Comparison of ENCODE assay signal across 19 mouse cellular contexts in the genomic region with DNA sequence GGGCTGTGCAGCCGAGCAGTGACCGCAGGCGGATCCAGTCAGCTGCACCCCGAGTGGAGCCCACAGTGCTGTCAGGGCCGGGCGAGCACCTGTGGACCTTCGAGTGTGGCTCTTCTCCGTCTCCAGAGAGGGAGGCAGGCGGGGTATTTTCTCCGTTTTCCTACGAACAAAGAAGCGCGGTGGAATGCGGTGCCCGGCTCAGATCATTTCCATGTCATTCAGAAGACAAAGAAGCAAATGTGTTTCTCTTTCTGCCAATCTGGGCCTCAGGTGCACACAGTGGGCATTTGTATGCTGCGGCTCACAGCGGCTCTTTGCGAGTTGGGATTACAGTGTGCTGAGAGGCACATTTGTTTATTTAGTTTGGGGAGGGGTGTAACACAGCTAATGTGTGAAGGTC.
DNase-seq lines count a peak whose midpoint lies in the region; ATAC-seq lines count a peak whose summit lies in the region.
"Had no signal": no experiment of that assay in that cellular context is flagged by ENCODE, and none has a peak within 500 bp of the region (broad histone marks: within the 10 kb centered on the region; RNA-seq: fewer than 3 reads in every experiment).

No protein-coding gene starts in this region.

- H3K27ac ChIP-seq in hindbrain, embryonic 13.5 days, result peak overlapping the region; percentile 50
- H3K27ac ChIP-seq in neural tube, embryonic 15.5 days (replicated peaks), result peak overlapping the region; percentile 18; the same call in 1 of the 2 replicates
- H3K27ac ChIP-seq in forebrain, embryonic 11.5 days (ENCODE audit: low read depth, low read length), result no peak overlapping the region
- H3K27ac ChIP-seq: embryonic facial prominence, embryonic 13.5 days; limb, embryonic 13.5 days; liver, embryonic 15.5 days; stomach, postnatal 0 days had no signal

- no peak overlapping the region for H3K9ac ChIP-seq in hindbrain, embryonic 13.5 days
- H3K9ac ChIP-seq in neural tube, embryonic 15.5 days (replicated peaks), result no peak overlapping the region
- no peak overlapping the region for H3K9ac ChIP-seq in forebrain, embryonic 11.5 days (ENCODE audit: low read length)
- H3K9ac ChIP-seq: embryonic facial prominence, embryonic 13.5 days; limb, embryonic 13.5 days; liver, embryonic 15.5 days had no signal

- WGBS in hindbrain, embryonic 13.5 days, result 33% methylated on average over 18 of the region's 18 CpGs
- 44% methylated on average over 18 of the region's 18 CpGs for WGBS in neural tube, embryonic 15.5 days
- 55% methylated on average over 18 of the region's 18 CpGs for WGBS in forebrain, embryonic 11.5 days

- no peaks in the 10 kb centered on the region for H3K4me1 ChIP-seq in megakaryocyte, embryonic 14.5 days
- H3K4me1 ChIP-seq in hindbrain, embryonic 13.5 days (replicated peaks), result peaks cover 11% of the 10 kb centered on the region
- H3K4me1 ChIP-seq in neural tube, embryonic 15.5 days, result peaks cover 8% of the 10 kb centered on the region
- no peaks in the 10 kb centered on the region for H3K4me1 ChIP-seq in forebrain, embryonic 11.5 days (replicated peaks; ENCODE audit: control insufficient read depth, insufficient read depth, low read length)
- H3K4me1 ChIP-seq: embryonic facial prominence, embryonic 13.5 days; limb, embryonic 13.5 days; liver, embryonic 15.5 days had no signal

- no peak overlapping the region for H3K4me2 ChIP-seq in hindbrain, embryonic 13.5 days
- no peak overlapping the region for H3K4me2 ChIP-seq in neural tube, embryonic 15.5 days
- no peak overlapping the region for H3K4me2 ChIP-seq in forebrain, embryonic 11.5 days (ENCODE audit: low read depth, low read length, severe bottlenecking)
- H3K4me2 ChIP-seq: embryonic facial prominence, embryonic 13.5 days; limb, embryonic 13.5 days; liver, embryonic 15.5 days had no signal

- peaks cover 96% of the 10 kb centered on the region for H3K9me3 ChIP-seq in megakaryocyte, embryonic 14.5 days
- H3K9me3 ChIP-seq in hindbrain, embryonic 13.5 days, result no peaks in the 10 kb centered on the region
- no peaks in the 10 kb centered on the region for H3K9me3 ChIP-seq in neural tube, embryonic 15.5 days (replicated peaks)
- H3K9me3 ChIP-seq in forebrain, embryonic 11.5 days (ENCODE audit: control insufficient read depth, low read length), result no peaks in the 10 kb centered on the region
- H3K9me3 ChIP-seq: embryonic facial prominence, embryonic 13.5 days; limb, embryonic 13.5 days had no signal

- ATAC-seq in megakaryocyte, adult 5-6 weeks (ENCODE audit: poor library complexity, severe bottlenecking), result no peak
- ATAC-seq in hindbrain, embryonic 13.5 days (ENCODE audit: low FRiP score), result no peak
- ATAC-seq in neural tube, embryonic 15.5 days (ENCODE audit: low FRiP score), result no peak
- ATAC-seq in forebrain, embryonic 11.5 days (replicated peaks; ENCODE audit: low FRiP score), result no peak

- peak; percentile 51 for DNase-seq in ZHBTc4 (ENCODE audit: low read depth, low spot score)
- DNase-seq in gastrocnemius, adult 18-20 months (ENCODE audit: low spot score), result no peak
- no peak for DNase-seq in forebrain, embryonic 11.5 days (ENCODE audit: low spot score)
- DNase-seq: B cell, adult 2 months; cerebellum, postnatal 10 days; gastrocnemius, postnatal 10 days; heart, adult 18-20 months; kidney, adult 8-10 months; kidney, postnatal 36 days; layer of hippocampus, adult 9-11 months; lung, postnatal 14 days had no signal

- H3K4me3 ChIP-seq in megakaryocyte, embryonic 14.5 days (replicated peaks), result peak overlapping the region; percentile 30
- no peak overlapping the region for H3K4me3 ChIP-seq in hindbrain, embryonic 13.5 days
- no peak overlapping the region for H3K4me3 ChIP-seq in neural tube, embryonic 15.5 days (replicated peaks)
- H3K4me3 ChIP-seq in forebrain, embryonic 11.5 days (ENCODE audit: low read depth, low read length), result no peak overlapping the region
- H3K4me3 ChIP-seq: embryonic facial prominence, embryonic 13.5 days; limb, embryonic 13.5 days; liver, embryonic 15.5 days had no signal

- no peaks in the 10 kb centered on the region for H3K27me3 ChIP-seq in megakaryocyte, embryonic 14.5 days (replicated peaks)
- 0 out of 2 replicates have a peak, but pooled peaks cover 4% of the 10 kb centered on the region for H3K27me3 ChIP-seq in hindbrain, embryonic 13.5 days
- H3K27me3 ChIP-seq in neural tube, embryonic 15.5 days (replicated peaks), result no peaks in the 10 kb centered on the region
- H3K27me3 ChIP-seq in forebrain, embryonic 11.5 days (ENCODE audit: control insufficient read depth, insufficient read depth, low read length), result no peaks in the 10 kb centered on the region
- H3K27me3 ChIP-seq: embryonic facial prominence, embryonic 13.5 days; limb, embryonic 13.5 days; liver, embryonic 15.5 days had no signal

- no peaks in the 10 kb centered on the region for H3K36me3 ChIP-seq in megakaryocyte, embryonic 14.5 days (replicated peaks; ENCODE audit: low read length)
- H3K36me3 ChIP-seq in hindbrain, embryonic 13.5 days, result no peaks in the 10 kb centered on the region
- no peaks in the 10 kb centered on the region for H3K36me3 ChIP-seq in neural tube, embryonic 15.5 days
- H3K36me3 ChIP-seq in forebrain, embryonic 11.5 days (ENCODE audit: control insufficient read depth, insufficient read depth, low read length), result no peaks in the 10 kb centered on the region
- H3K36me3 ChIP-seq: embryonic facial prominence, embryonic 13.5 days; limb, embryonic 13.5 days; liver, embryonic 15.5 days had no signal
